Mouse (Mus musculus): ENCODE data around the gene Myo16. TPM values are rescaled to one million over a fixed set of nuclear protein-coding genes. Genes with fewer than 3 reads are reported as not detected.

The Myo16 gene
- polyA plus RNA-seq, 1 experiment from 2014 or later: 0.11 TPM

DNA sequence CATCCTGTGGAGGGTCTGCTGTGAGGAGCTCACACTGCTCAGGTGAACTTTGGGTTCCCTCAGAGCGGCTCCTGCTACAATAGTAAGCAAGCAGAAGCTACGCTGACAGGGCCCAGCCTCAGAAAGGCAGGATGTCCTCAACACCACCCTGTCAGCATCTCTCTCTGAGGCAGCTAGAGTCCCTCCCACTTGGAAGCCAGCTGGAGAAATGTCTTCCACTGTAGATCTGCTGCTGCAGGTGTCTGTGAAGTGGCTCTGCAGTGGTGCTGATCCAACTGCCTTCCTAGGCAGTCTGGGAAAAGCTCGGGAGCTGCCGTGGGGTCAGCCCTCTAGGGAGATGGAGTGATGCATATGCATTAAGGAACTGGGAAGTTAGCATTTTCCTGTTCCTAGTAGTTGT lies 414.7 kb downstream of the Myo16 start:
- no peak for ATAC-seq
- H3K27me3 ChIP-seq (replicated peaks; ENCODE audit: control insufficient read depth, insufficient read depth, low read length): no peaks in the 10 kb centered on the region
- no peak overlapping the region for H3K4me3 ChIP-seq (ENCODE audit: low read length)
- H3K9ac ChIP-seq (ENCODE audit: low read depth, low read length): no peak overlapping the region
- no peaks in the 10 kb centered on the region for H3K36me3 ChIP-seq (ENCODE audit: control insufficient read depth, insufficient read depth, low read length)
- no peaks in the 10 kb centered on the region for H3K4me1 ChIP-seq (ENCODE audit: control insufficient read depth, insufficient read depth, low read length)
- no peak overlapping the region for H3K27ac ChIP-seq (ENCODE audit: low read length)
- H3K4me2 ChIP-seq (ENCODE audit: low read depth, low read length): no peak overlapping the region
- 76% methylated on average over 4 of the region's 4 CpGs for WGBS
- H3K9me3 ChIP-seq (ENCODE audit: control insufficient read depth, low read length): no peaks in the 10 kb centered on the region

DNA sequence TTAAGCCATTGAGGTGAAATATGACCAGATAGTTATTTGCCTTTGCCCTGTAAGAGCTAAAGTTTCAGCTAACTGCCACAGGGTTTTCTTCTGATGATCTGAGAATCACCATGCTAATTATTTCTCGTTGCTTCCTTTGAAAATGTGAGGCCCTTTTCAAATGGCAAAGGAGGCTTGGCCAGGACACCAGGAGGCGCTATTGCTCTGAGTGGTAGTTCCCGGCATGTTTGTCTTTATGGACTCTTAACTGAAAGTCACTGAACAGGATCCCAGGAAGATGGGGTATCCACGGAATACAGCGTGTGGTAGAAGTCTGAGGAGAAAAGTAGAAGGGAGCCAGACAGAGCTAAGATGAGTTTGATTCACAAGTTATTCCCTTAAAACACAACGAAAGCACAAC lies 420.4 kb downstream of the Myo16 start:
- H3K4me2 ChIP-seq (ENCODE audit: low read depth, low read length): no peak overlapping the region
- ATAC-seq: no peak
- H3K9me3 ChIP-seq (ENCODE audit: control insufficient read depth, low read length): no peaks in the 10 kb centered on the region
- no peaks in the 10 kb centered on the region for H3K4me1 ChIP-seq (ENCODE audit: control insufficient read depth, insufficient read depth, low read length)
- H3K27me3 ChIP-seq (replicated peaks; ENCODE audit: control insufficient read depth, insufficient read depth, low read length): no peaks in the 10 kb centered on the region
- no peak overlapping the region for H3K27ac ChIP-seq (ENCODE audit: low read length)
- H3K9ac ChIP-seq (ENCODE audit: low read depth, low read length): no peak overlapping the region
- no peaks in the 10 kb centered on the region for H3K36me3 ChIP-seq (ENCODE audit: control insufficient read depth, insufficient read depth, low read length)
- WGBS: 14% methylated on average over 6 of the region's 6 CpGs
- H3K4me3 ChIP-seq (ENCODE audit: low read length): no peak overlapping the region

DNA sequence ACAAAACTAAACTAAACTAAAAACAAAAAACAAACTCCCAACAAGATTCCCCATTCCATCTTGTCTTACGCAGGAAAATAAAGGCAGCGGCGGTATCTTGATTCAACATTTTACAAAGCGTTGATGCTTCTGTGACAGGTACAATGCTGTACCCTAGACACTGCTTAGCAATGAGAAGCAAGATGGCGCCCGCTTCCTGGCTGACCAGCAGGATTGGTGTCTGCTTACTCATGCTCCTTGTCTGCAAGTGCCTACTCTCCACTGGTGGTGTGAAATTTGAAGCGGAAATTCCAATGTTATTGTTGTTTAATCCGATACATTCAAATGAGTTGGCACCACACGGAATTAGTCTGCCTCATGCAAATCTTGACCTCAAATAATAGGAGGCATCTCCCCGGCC lies 421.5 kb downstream of the Myo16 start:
- no peaks in the 10 kb centered on the region for H3K36me3 ChIP-seq (ENCODE audit: control insufficient read depth, insufficient read depth, low read length)
- ATAC-seq: no peak
- no peak overlapping the region for H3K27ac ChIP-seq (ENCODE audit: low read length)
- no peak overlapping the region for H3K4me2 ChIP-seq (ENCODE audit: low read depth, low read length)
- H3K9me3 ChIP-seq (ENCODE audit: control insufficient read depth, low read length): no peaks in the 10 kb centered on the region
- WGBS: 95% methylated on average over 10 of the region's 10 CpGs
- H3K4me3 ChIP-seq (ENCODE audit: low read length): no peak overlapping the region
- no peaks in the 10 kb centered on the region for H3K4me1 ChIP-seq (ENCODE audit: control insufficient read depth, insufficient read depth, low read length)
- H3K9ac ChIP-seq (ENCODE audit: low read depth, low read length): no peak overlapping the region
- no peaks in the 10 kb centered on the region for H3K27me3 ChIP-seq (replicated peaks; ENCODE audit: control insufficient read depth, insufficient read depth, low read length)

DNA sequence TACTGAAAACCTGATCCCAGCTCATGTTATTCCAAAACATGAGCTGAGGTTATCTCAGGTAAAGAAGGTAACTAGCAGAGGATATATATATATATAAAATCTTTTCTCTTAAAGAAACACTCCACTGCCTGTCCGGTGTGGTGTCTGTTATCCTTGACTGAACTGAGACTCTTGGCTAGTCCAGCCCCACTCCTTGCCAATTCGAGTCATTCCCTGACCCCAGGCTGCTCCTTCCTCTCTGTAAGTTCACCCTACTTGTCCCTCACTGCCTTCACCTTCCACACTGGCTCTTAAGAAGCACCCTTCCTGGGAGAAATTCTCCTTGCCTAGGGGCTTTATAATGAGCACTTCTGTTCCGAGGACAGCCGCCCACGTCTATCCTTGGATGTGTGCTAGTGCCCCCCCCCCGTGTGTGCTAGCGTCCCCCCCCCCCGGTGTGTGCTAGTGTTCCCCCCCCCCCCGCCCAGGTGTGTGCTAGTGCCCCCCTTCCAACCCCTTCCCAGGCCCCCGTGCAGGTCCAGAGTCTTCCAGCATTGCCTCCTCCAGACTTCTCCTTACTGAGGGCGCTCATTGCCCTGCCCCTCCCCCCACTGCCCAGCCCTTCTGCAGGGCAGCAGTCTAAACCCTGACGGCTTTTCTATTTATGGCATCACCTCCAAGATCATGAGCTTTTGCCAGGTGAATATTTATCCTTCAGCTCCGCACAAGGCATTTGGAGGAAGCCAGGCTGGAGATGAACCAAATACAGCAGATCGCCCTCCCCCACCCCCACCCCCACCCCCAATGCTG lies 433.4 kb downstream of the Myo16 start:
- H3K4me2 ChIP-seq (ENCODE audit: low read depth, low read length): 0 out of 2 replicates have a peak overlapping the region, but pooled peaks have one; percentile 12
- WGBS: 29% methylated on average over 10 of the region's 14 CpGs
- H3K4me1 ChIP-seq (ENCODE audit: control insufficient read depth, insufficient read depth, low read length): peaks cover 6% of the 10 kb centered on the region
- H3K27ac ChIP-seq (ENCODE audit: low read length): no peak overlapping the region
- no peak overlapping the region for H3K4me3 ChIP-seq (ENCODE audit: low read length)
- H3K27me3 ChIP-seq (replicated peaks; ENCODE audit: control insufficient read depth, insufficient read depth, low read length): no peaks in the 10 kb centered on the region
- no peaks in the 10 kb centered on the region for H3K9me3 ChIP-seq (ENCODE audit: control insufficient read depth, low read length)
- H3K9ac ChIP-seq (ENCODE audit: low read depth, low read length): no peak overlapping the region
- no peaks in the 10 kb centered on the region for H3K36me3 ChIP-seq (ENCODE audit: control insufficient read depth, insufficient read depth, low read length)
- peak; percentile 81 for ATAC-seq

DNA sequence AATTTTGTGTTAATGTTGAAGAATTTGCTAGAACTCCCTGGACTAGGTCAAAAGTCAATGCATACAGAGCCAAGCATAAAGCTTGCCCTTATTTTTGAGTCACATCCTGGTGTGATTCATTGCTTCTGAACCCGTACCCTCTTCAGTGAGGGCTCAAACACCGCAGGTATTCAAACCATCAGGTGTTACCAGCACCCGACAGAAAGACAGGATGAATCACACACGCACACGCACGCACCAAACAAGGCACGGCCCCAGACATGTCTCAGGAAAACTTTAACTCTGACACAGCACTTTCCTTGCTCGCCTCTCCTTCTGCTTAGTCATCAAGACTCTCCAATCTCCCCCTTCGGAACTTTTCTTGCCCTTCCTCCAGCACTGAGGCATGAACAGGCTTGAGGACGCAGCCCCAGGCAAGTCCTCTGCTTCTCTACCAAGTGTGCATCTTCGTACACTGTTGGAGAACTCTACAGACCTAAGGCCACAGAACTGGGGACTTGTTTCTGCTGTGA lies 435.8 kb downstream of the Myo16 start:
- H3K4me3 ChIP-seq (ENCODE audit: low read length): no peak overlapping the region
- H3K4me1 ChIP-seq (ENCODE audit: control insufficient read depth, insufficient read depth, low read length): peaks cover 6% of the 10 kb centered on the region
- H3K9ac ChIP-seq (ENCODE audit: low read depth, low read length): no peak overlapping the region
- H3K36me3 ChIP-seq (ENCODE audit: control insufficient read depth, insufficient read depth, low read length): no peaks in the 10 kb centered on the region
- H3K9me3 ChIP-seq (ENCODE audit: control insufficient read depth, low read length): no peaks in the 10 kb centered on the region
- 78% methylated on average over 11 of the region's 11 CpGs for WGBS
- H3K27me3 ChIP-seq (replicated peaks; ENCODE audit: control insufficient read depth, insufficient read depth, low read length): no peaks in the 10 kb centered on the region
- H3K4me2 ChIP-seq (ENCODE audit: low read depth, low read length): no peak overlapping the region
- H3K27ac ChIP-seq (ENCODE audit: low read length): no peak overlapping the region
- ATAC-seq: no peak

DNA sequence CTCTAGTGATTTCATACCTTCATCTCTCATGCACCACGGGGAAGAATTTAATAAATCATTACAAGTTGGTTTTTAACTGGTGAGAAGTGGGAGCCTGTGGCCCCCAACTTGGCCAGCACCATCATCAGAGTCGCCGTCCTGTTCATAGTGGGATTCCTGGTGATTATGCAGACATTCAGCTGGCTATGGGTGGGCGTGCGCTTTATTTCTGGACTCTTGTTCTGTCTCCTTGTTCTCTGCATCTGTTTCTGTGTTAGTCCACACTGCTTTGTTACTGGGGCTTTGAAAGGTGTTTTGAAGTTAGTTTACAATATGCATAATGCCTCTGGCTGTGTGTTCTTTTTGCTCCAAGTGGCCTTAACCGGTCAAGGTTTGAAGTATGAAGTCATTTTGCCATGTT lies 439.2 kb downstream of the Myo16 start:
- Histone ChIP-seq H3K9me3 (ENCODE audit: control insufficient read depth, low read length) (no peaks in the 10 kb centered on the region), H3K4me3 (ENCODE audit: low read length) (no peak overlapping the region), H3K27me3 (replicated peaks; ENCODE audit: control insufficient read depth, insufficient read depth, low read length) (no peaks in the 10 kb centered on the region), H3K27ac (ENCODE audit: low read length) (no peak overlapping the region), H3K36me3 (ENCODE audit: control insufficient read depth, insufficient read depth, low read length) (no peaks in the 10 kb centered on the region), H3K4me2 (ENCODE audit: low read depth, low read length) (no peak overlapping the region), H3K9ac (ENCODE audit: low read depth, low read length) (no peak overlapping the region), H3K4me1 (ENCODE audit: control insufficient read depth, insufficient read depth, low read length) (no peaks in the 10 kb centered on the region)
- no peak for ATAC-seq
- 90% methylated on average over 6 of the region's 6 CpGs for WGBS

DNA sequence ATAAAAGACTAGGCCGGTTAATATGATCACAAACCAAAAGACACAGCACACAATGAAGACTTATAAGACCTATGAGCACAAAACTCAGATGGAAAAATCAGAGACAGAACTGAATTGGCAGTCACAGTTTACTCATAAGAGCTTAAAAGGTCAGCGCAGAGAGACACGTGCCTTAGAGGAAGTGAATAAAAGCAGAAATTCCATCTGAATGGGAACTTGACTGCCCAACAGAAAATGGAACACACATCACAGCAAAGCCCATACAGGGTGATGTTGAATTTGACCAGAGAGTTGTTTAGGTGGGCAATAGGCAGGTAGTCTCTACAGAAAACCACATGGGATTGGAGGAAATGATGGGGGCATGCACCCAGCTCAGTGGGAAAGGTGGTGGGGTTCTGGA lies 442.6 kb downstream of the Myo16 start:
- H3K4me2 ChIP-seq (ENCODE audit: low read depth, low read length): no peak overlapping the region
- H3K36me3 ChIP-seq (ENCODE audit: control insufficient read depth, insufficient read depth, low read length): no peaks in the 10 kb centered on the region
- WGBS: 79% methylated on average over 3 of the region's 3 CpGs
- no peaks in the 10 kb centered on the region for H3K9me3 ChIP-seq (ENCODE audit: control insufficient read depth, low read length)
- no peak overlapping the region for H3K9ac ChIP-seq (ENCODE audit: low read depth, low read length)
- no peak for ATAC-seq
- no peak overlapping the region for H3K4me3 ChIP-seq (ENCODE audit: low read length)
- no peaks in the 10 kb centered on the region for H3K4me1 ChIP-seq (ENCODE audit: control insufficient read depth, insufficient read depth, low read length)
- no peaks in the 10 kb centered on the region for H3K27me3 ChIP-seq (replicated peaks; ENCODE audit: control insufficient read depth, insufficient read depth, low read length)
- H3K27ac ChIP-seq (ENCODE audit: low read length): no peak overlapping the region

DNA sequence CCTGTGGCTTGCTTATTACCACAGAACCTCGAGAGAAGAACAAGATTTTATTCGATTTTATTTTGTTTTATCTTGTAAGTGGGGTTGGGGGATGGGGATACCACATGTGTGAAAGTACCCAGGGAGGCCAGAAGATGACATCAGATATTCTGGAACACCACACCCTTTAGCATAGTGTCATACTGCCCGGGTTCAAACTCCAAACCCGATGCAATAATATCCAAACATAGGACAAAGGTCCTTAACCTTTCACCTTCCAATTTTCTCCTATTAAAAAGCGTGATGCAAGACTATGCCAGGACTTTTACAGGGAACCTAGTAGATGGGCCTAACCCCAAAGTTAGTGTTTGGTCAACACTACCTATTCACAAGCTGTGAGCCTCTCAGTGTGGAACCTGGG lies 443.9 kb downstream of the Myo16 start:
- ATAC-seq: no peak
- WGBS: 77% methylated on average over 5 of the region's 5 CpGs
- no peaks in the 10 kb centered on the region for H3K27me3 ChIP-seq (replicated peaks; ENCODE audit: control insufficient read depth, insufficient read depth, low read length)
- H3K9me3 ChIP-seq (ENCODE audit: control insufficient read depth, low read length): no peaks in the 10 kb centered on the region
- H3K4me3 ChIP-seq (ENCODE audit: low read length): no peak overlapping the region
- no peaks in the 10 kb centered on the region for H3K4me1 ChIP-seq (ENCODE audit: control insufficient read depth, insufficient read depth, low read length)
- H3K4me2 ChIP-seq (ENCODE audit: low read depth, low read length): no peak overlapping the region
- no peak overlapping the region for H3K9ac ChIP-seq (ENCODE audit: low read depth, low read length)
- H3K27ac ChIP-seq (ENCODE audit: low read length): no peak overlapping the region
- H3K36me3 ChIP-seq (ENCODE audit: control insufficient read depth, insufficient read depth, low read length): no peaks in the 10 kb centered on the region

DNA sequence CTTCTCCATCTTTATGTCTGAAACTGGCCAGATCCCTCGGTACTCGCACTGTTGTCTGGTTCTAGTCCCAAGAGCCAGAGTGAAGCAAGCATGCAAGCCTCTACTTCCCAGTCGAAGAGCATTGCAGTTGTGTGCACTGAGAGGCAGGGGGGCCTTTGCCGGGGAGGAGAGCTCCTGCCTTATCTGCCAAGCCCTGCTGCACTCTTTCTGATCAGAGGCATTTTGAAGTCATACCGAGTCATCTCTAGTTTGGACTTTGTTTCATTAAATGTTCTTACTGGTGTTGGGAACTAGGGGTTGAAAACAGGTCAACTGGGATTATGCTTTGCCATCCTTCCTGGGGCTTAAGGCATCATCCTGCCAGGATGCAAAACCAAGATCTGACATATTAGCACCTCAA lies 445.2 kb downstream of the Myo16 start:
- no peak for ATAC-seq
- Histone ChIP-seq H3K36me3 (ENCODE audit: control insufficient read depth, insufficient read depth, low read length) (no peaks in the 10 kb centered on the region), H3K4me2 (ENCODE audit: low read depth, low read length) (no peak overlapping the region), H3K9me3 (ENCODE audit: control insufficient read depth, low read length) (no peaks in the 10 kb centered on the region), H3K27ac (ENCODE audit: low read length) (no peak overlapping the region), H3K4me1 (ENCODE audit: control insufficient read depth, insufficient read depth, low read length) (no peaks in the 10 kb centered on the region), H3K9ac (ENCODE audit: low read depth, low read length) (no peak overlapping the region), H3K4me3 (ENCODE audit: low read length) (no peak overlapping the region), H3K27me3 (replicated peaks; ENCODE audit: control insufficient read depth, insufficient read depth, low read length) (no peaks in the 10 kb centered on the region)
- 65% methylated on average over 5 of the region's 5 CpGs for WGBS

Measured in intestine, embryonic 16.5 days (tissue).